Mouse (Mus musculus) ES-E14 (cell line): ENCODE measurements at regions not wholly inside any gene's neighbourhood (a gene's known extent, or its start where the extent isn't known, plus 50 kb on each side); places are given as distances from the start of the nearest gene placed in this dataset.

Source experiments
- DNase-seq: peaks from one replicate; pipeline ENCODE4 v3.0.0-alpha.2; 2013; ENCODE audit warnings: low read depth, low spot score
- H3K27ac ChIP-seq: 2 replicates; pipeline ENCODE4 v1.5.1; 2012; ENCODE audit warnings: low read depth, mild to moderate bottlenecking, low read length, moderate library complexity, mixed read lengths; ENCODE audit not compliant: poor library complexity, insufficient read depth, severe bottlenecking
- H3K36me3 ChIP-seq: 2 replicates; pipeline ENCODE4 v1.6.1; 2012; ENCODE audit warnings: mild to moderate bottlenecking, low read length, moderate library complexity, mixed read lengths; ENCODE audit not compliant: control insufficient read depth, poor library complexity, insufficient read depth, severe bottlenecking
- H3K4me1 ChIP-seq, 2 experiments: fragments of 150-350 bp in 1 of 2; sonication (generic) in 1 of 2; 2 replicates each; pipeline ENCODE4 v1.6.1; 2012; ENCODE audit warnings: low read length in 2 of 2, mild to moderate bottlenecking in 1 of 2, mixed read lengths in 1 of 2; ENCODE audit not compliant: control insufficient read depth in 2 of 2, insufficient read depth in 2 of 2, poor library complexity in 1 of 2
- H3K4me3 ChIP-seq, 2 experiments: fragments of 150-350 bp in 1 of 2; sonication (generic) in 1 of 2; 2 replicates each; pipeline ENCODE4 v1.5.1; 2012; ENCODE audit warnings: low read length in 2 of 2, low read depth in 1 of 2, mild to moderate bottlenecking in 1 of 2, mixed read lengths in 1 of 2; ENCODE audit not compliant: insufficient read depth in 1 of 2, poor library complexity in 1 of 2, severe bottlenecking in 1 of 2
- H3K9ac ChIP-seq: 2 replicates; pipeline ENCODE4 v1.6.1; 2012; ENCODE audit warnings: low read depth, mild to moderate bottlenecking, low read length, mixed read lengths; ENCODE audit not compliant: poor library complexity, insufficient read depth, severe bottlenecking
- H3K9me3 ChIP-seq: fragments of 150-350 bp; sonication (generic); 2 replicates; pipeline ENCODE4 v1.6.1; 2012; ENCODE audit warnings: low read depth, mild to moderate bottlenecking, low read length; ENCODE audit not compliant: control insufficient read depth, insufficient read depth
- CHD2 ChIP-seq: IDR thresholded peaks from 2 replicates; pipeline ENCODE4 v1.6.1; 2014; ENCODE audit warnings: mild to moderate bottlenecking, low read depth, low read length, inconsistent platforms
- HCFC1 ChIP-seq: IDR thresholded peaks from 2 replicates; pipeline ENCODE4 v1.6.1; 2012; ENCODE audit warnings: low read length, inconsistent platforms, borderline replicate concordance; ENCODE audit not compliant: insufficient read depth
- MAFK ChIP-seq: IDR thresholded peaks from 2 replicates; pipeline ENCODE4 v1.6.1; 2014; ENCODE audit warnings: mild to moderate bottlenecking, low read depth, low read length, inconsistent platforms; ENCODE audit not compliant: insufficient read depth
- ZC3H11A ChIP-seq: IDR thresholded peaks from 2 replicates; pipeline ENCODE4 v1.6.1; 2012; ENCODE audit warnings: low read depth, mild to moderate bottlenecking, inconsistent platforms, low read length, borderline replicate concordance
- ZNF384 ChIP-seq: IDR thresholded peaks from 2 replicates; pipeline ENCODE4 v1.6.1; 2012; ENCODE audit warnings: low read depth, low read length, inconsistent platforms
- in situ Hi-C, 2 experiments: fragments of 600-800 bp; cut with MboI; formaldehyde crosslinking; loops; one replicate each; pipeline ENCODE4 v1.15.1; 2025; ENCODE audit warnings: low sequenced_read_pairs in 2 of 2, inconsistent platforms in 1 of 2; ENCODE audit not compliant: unreplicated experiment in 2 of 2

GRCm38 (mm10) chr10:67651386-67651785, 102.6 kb upstream of the Ado start:
- DNase-seq, result no peak
- no peak overlapping the region for H3K4me3 ChIP-seq
- H3K36me3 ChIP-seq, result no peaks in the 10 kb centered on the region
- H3K4me1 ChIP-seq, result peaks cover 0 to 19% of the 10 kb centered on the region in 2 experiments; a peak in 3 of 4 replicates
- no peak overlapping the region for H3K9ac ChIP-seq
- no peak for TF ChIP-seq HCFC1
- in situ Hi-C loops, result no loop called here
- H3K9me3 ChIP-seq, result no peaks in the 10 kb centered on the region
- no peak overlapping the region for H3K27ac ChIP-seq

GRCm38 (mm10) chr10:67647777-67648727, 99.3 kb upstream of the Ado start:
- TF ChIP-seq ZNF384 (peak; percentile 92), CHD2 (no peak), HCFC1 (no peak), MAFK (no peak), ZC3H11A (no peak)
- peaks cover 2 to 24% of the 10 kb centered on the region in 2 experiments; a peak in 3 of 4 replicates for H3K4me1 ChIP-seq
- no peak overlapping the region for H3K9ac ChIP-seq
- in situ Hi-C loops, result no loop called here
- H3K27ac ChIP-seq, result no peak overlapping the region
- 0 out of 4 replicates have a peak overlapping the region, but pooled peaks of 1 of the 2 experiments have one; percentile 24 for H3K4me3 ChIP-seq
- peak; percentile 60 for DNase-seq
- no peaks in the 10 kb centered on the region for H3K9me3 ChIP-seq
- H3K36me3 ChIP-seq, result no peaks in the 10 kb centered on the region

- H3K4me3 ChIP-seq, result no peak overlapping the region
- in situ Hi-C loops, result no loop called here
Measured at GRCm38 (mm10) chr10:67646659-67647559, 98.2 kb upstream of the Ado start.

GRCm38 (mm10) chr10:67645821-67646220, 97.1 kb upstream of the Ado start:
- peaks cover 2 to 24% of the 10 kb centered on the region in 2 experiments; a peak in 3 of 4 replicates for H3K4me1 ChIP-seq
- DNase-seq, result no peak
- no peak overlapping the region for H3K9ac ChIP-seq
- H3K27ac ChIP-seq, result no peak overlapping the region
- no peak overlapping the region for H3K4me3 ChIP-seq
- TF ChIP-seq HCFC1, result no peak
- TF ChIP-seq ZC3H11A, result no peak
- no peak for TF ChIP-seq MAFK
- TF ChIP-seq CHD2, result no peak
- no peak for TF ChIP-seq ZNF384
- no peaks in the 10 kb centered on the region for H3K9me3 ChIP-seq
- in situ Hi-C loops, result no loop called here
- no peaks in the 10 kb centered on the region for H3K36me3 ChIP-seq

More at GRCm38 (mm10) chr10:67646659-67647559, 98.2 kb upstream of the Ado start:
- peaks cover 2 to 24% of the 10 kb centered on the region in 2 experiments; a peak in 3 of 4 replicates for H3K4me1 ChIP-seq
- H3K36me3 ChIP-seq, result no peaks in the 10 kb centered on the region
- DNase-seq, result no peak
- no peaks in the 10 kb centered on the region for H3K9me3 ChIP-seq
- H3K9ac ChIP-seq, result no peak overlapping the region
- no peak overlapping the region; the same call in 1 of the 2 replicates for H3K27ac ChIP-seq
- TF ChIP-seq HCFC1 (no peak), ZC3H11A (no peak), ZNF384 (no peak), CHD2 (no peak), MAFK (no peak)
